Comparison of ENCODE assay signal across 20 mouse cellular contexts in the genomic region with DNA sequence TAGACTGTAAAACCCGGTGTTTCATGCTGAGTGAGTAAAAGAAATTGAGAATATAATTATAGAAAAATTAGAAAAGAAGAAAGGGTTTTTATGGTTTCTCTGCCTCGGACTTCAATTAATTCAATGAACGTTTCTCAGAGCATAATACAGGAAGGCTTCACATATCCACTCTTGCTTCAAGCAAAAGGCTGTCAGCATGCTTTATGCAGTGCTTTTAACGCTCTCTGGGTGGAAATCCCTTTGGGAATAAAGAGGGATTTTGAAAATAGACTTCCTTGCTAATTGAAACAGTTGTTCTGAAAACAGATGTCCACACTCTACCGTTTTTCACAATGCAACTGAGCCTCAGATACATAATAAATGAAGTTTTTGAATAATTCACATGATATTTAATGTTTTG.
DNase-seq lines count a peak whose midpoint lies in the region; ATAC-seq and TF ChIP-seq lines count a peak whose summit lies in the region.
"Had no signal": no experiment of that assay in that cellular context is flagged by ENCODE, and none has a peak within 500 bp of the region (broad histone marks: within the 10 kb centered on the region; RNA-seq: fewer than 3 reads in every experiment).

No protein-coding gene starts in this region.

- no peak overlapping the region for H3K9ac ChIP-seq in forebrain, embryonic 14.5 days (ENCODE audit: low read length)
- H3K9ac ChIP-seq in neural tube, embryonic 11.5 days (ENCODE audit: low read length) = no peak overlapping the region
- no peak overlapping the region for H3K9ac ChIP-seq in neural tube, embryonic 15.5 days (replicated peaks)
- H3K9ac ChIP-seq in midbrain, postnatal 0 days (replicated peaks; ENCODE audit: low read length, poor library complexity, severe bottlenecking) = no peak overlapping the region
- H3K9ac ChIP-seq in kidney, embryonic 14.5 days (ENCODE audit: low read depth, low read length) = no peak overlapping the region
- H3K9ac ChIP-seq: forebrain, embryonic 12.5 days; limb, embryonic 15.5 days; liver, embryonic 14.5 days; lung, embryonic 14.5 days had no signal

- no peak overlapping the region for H3K4me3 ChIP-seq in forebrain, embryonic 14.5 days (ENCODE audit: low read depth, low read length)
- H3K4me3 ChIP-seq in forebrain, embryonic 10.5 days = no peak overlapping the region
- no peak overlapping the region for H3K4me3 ChIP-seq in neural tube, embryonic 11.5 days (ENCODE audit: low read depth, low read length)
- no peak overlapping the region for H3K4me3 ChIP-seq in neural tube, embryonic 15.5 days (replicated peaks)
- no peak overlapping the region for H3K4me3 ChIP-seq in midbrain, postnatal 0 days (ENCODE audit: low read depth, low read length)
- no peak overlapping the region for H3K4me3 ChIP-seq in kidney, embryonic 14.5 days (ENCODE audit: low read length)
- H3K4me3 ChIP-seq: forebrain, embryonic 12.5 days; heart, adult 2 months; limb, embryonic 15.5 days had no signal

- H3K27me3 ChIP-seq in forebrain, embryonic 14.5 days (replicated peaks; ENCODE audit: control insufficient read depth, insufficient read depth, low read length) = no peaks in the 10 kb centered on the region
- H3K27me3 ChIP-seq in forebrain, embryonic 10.5 days (ENCODE audit: poor library complexity, severe bottlenecking) = no peaks in the 10 kb centered on the region
- no peaks in the 10 kb centered on the region for H3K27me3 ChIP-seq in neural tube, embryonic 11.5 days (ENCODE audit: control insufficient read depth, insufficient read depth, low read length)
- no peaks in the 10 kb centered on the region for H3K27me3 ChIP-seq in neural tube, embryonic 15.5 days (replicated peaks)
- H3K27me3 ChIP-seq in midbrain, postnatal 0 days (ENCODE audit: insufficient read depth, low read length) = no peaks in the 10 kb centered on the region
- H3K27me3 ChIP-seq in kidney, embryonic 14.5 days (ENCODE audit: control insufficient read depth, insufficient read depth, low read length) = no peaks in the 10 kb centered on the region
- H3K27me3 ChIP-seq: forebrain, embryonic 12.5 days; limb, embryonic 15.5 days had no signal

- H3K27ac ChIP-seq in forebrain, embryonic 14.5 days (ENCODE audit: low read depth, low read length) = no peak overlapping the region
- no peak overlapping the region for H3K27ac ChIP-seq in forebrain, embryonic 10.5 days
- no peak overlapping the region for H3K27ac ChIP-seq in neural tube, embryonic 11.5 days (ENCODE audit: low read depth, low read length)
- H3K27ac ChIP-seq in neural tube, embryonic 15.5 days (replicated peaks) = no peak overlapping the region
- no peak overlapping the region for H3K27ac ChIP-seq in midbrain, postnatal 0 days (ENCODE audit: low read depth, low read length)
- H3K27ac ChIP-seq in kidney, embryonic 14.5 days (ENCODE audit: low read depth, low read length) = no peak overlapping the region
- H3K27ac ChIP-seq: forebrain, embryonic 12.5 days; heart, adult 2 months; kidney, postnatal 0 days; limb, embryonic 15.5 days; liver, embryonic 14.5 days had no signal

- H3K4me1 ChIP-seq in forebrain, embryonic 14.5 days (ENCODE audit: control insufficient read depth, insufficient read depth, low read length) = no peaks in the 10 kb centered on the region
- no peaks in the 10 kb centered on the region for H3K4me1 ChIP-seq in forebrain, embryonic 10.5 days
- no peaks in the 10 kb centered on the region for H3K4me1 ChIP-seq in neural tube, embryonic 11.5 days (ENCODE audit: control insufficient read depth, insufficient read depth, low read length)
- no peaks in the 10 kb centered on the region for H3K4me1 ChIP-seq in neural tube, embryonic 15.5 days
- H3K4me1 ChIP-seq in midbrain, postnatal 0 days (ENCODE audit: insufficient read depth, low read length) = no peaks in the 10 kb centered on the region
- H3K4me1 ChIP-seq in kidney, embryonic 14.5 days (ENCODE audit: control insufficient read depth, insufficient read depth, low read length) = no peaks in the 10 kb centered on the region
- H3K4me1 ChIP-seq: forebrain, embryonic 12.5 days; limb, embryonic 15.5 days had no signal

- 29% methylated on average over 5 of the region's 5 CpGs for WGBS in forebrain, embryonic 14.5 days
- 73% methylated on average over 5 of the region's 5 CpGs for WGBS in forebrain, embryonic 10.5 days
- WGBS in neural tube, embryonic 11.5 days = 59% methylated on average over 5 of the region's 5 CpGs
- WGBS in neural tube, embryonic 15.5 days = 27% methylated on average over 5 of the region's 5 CpGs
- WGBS in midbrain, postnatal 0 days = 22% methylated on average over 5 of the region's 5 CpGs
- 64% methylated on average over 5 of the region's 5 CpGs for WGBS in kidney, embryonic 14.5 days

- no peak for ATAC-seq in forebrain, embryonic 14.5 days
- peak; percentile 36; the same call in 1 of the 2 replicates for ATAC-seq in neural tube, embryonic 11.5 days (ENCODE audit: insufficient read depth, low FRiP score, low TSS enrichment)
- ATAC-seq in neural tube, embryonic 15.5 days (ENCODE audit: low FRiP score) = no peak
- no peak for ATAC-seq in midbrain, postnatal 0 days (ENCODE audit: low FRiP score)
- ATAC-seq in kidney, embryonic 14.5 days (ENCODE audit: low FRiP score, low TSS enrichment) = no peak

- TF ChIP-seq CTCF in midbrain, postnatal 0 days (IDR thresholded peaks at IDR 0.05) = no peak

- no peaks in the 10 kb centered on the region for H3K36me3 ChIP-seq in forebrain, embryonic 14.5 days (ENCODE audit: control insufficient read depth, insufficient read depth, low read length)
- H3K36me3 ChIP-seq in forebrain, embryonic 10.5 days (replicated peaks) = no peaks in the 10 kb centered on the region
- no peaks in the 10 kb centered on the region for H3K36me3 ChIP-seq in neural tube, embryonic 11.5 days (ENCODE audit: control insufficient read depth, insufficient read depth, low read length)
- no peaks in the 10 kb centered on the region for H3K36me3 ChIP-seq in neural tube, embryonic 15.5 days
- no peaks in the 10 kb centered on the region for H3K36me3 ChIP-seq in midbrain, postnatal 0 days (ENCODE audit: insufficient read depth, low read length)
- no peaks in the 10 kb centered on the region for H3K36me3 ChIP-seq in kidney, embryonic 14.5 days (ENCODE audit: control insufficient read depth, insufficient read depth, low read length)
- H3K36me3 ChIP-seq: forebrain, embryonic 12.5 days; limb, embryonic 15.5 days had no signal

- peak; percentile 42 for DNase-seq in forebrain, embryonic 14.5 days (ENCODE audit: low spot score)
- no peak for DNase-seq in forebrain, embryonic 10.5 days (ENCODE audit: extremely low spot score, low spot score)
- DNase-seq in neural tube, embryonic 11.5 days (ENCODE audit: low spot score) = no peak
- DNase-seq in midbrain, postnatal 0 days (ENCODE audit: low spot score) = peak; percentile 30
- DNase-seq in ovary, postnatal 36 days (ENCODE audit: low spot score) = no peak
- DNase-seq: adrenal gland, postnatal 36 days; cerebellum, adult 11-12 months; cerebellum, postnatal 14 days; gastrocnemius, postnatal 36 days; heart, adult 2 months; heart, postnatal 36 days; kidney, adult 11 months; left cerebral cortex, postnatal 4 days; lung, embryonic 14.5 days had no signal

- no peaks in the 10 kb centered on the region for H3K9me3 ChIP-seq in forebrain, embryonic 14.5 days (replicated peaks; ENCODE audit: control insufficient read depth, low read length)
- H3K9me3 ChIP-seq in forebrain, embryonic 10.5 days = peaks cover 15% of the 10 kb centered on the region
- H3K9me3 ChIP-seq in neural tube, embryonic 11.5 days (ENCODE audit: control insufficient read depth, low read length) = peaks cover 2% of the 10 kb centered on the region; the same call in 1 of the 2 replicates
- H3K9me3 ChIP-seq in neural tube, embryonic 15.5 days (replicated peaks) = no peaks in the 10 kb centered on the region
- H3K9me3 ChIP-seq in midbrain, postnatal 0 days (ENCODE audit: low read length) = no peaks in the 10 kb centered on the region
- peaks cover 3% of the 10 kb centered on the region; the same call in 1 of the 2 replicates for H3K9me3 ChIP-seq in kidney, embryonic 14.5 days (ENCODE audit: control insufficient read depth, low read length)
- H3K9me3 ChIP-seq: limb, embryonic 15.5 days had no signal

- no peak overlapping the region for H3K4me2 ChIP-seq in forebrain, embryonic 14.5 days (ENCODE audit: low read length)
- H3K4me2 ChIP-seq in neural tube, embryonic 11.5 days (ENCODE audit: low read depth) = no peak overlapping the region
- no peak overlapping the region for H3K4me2 ChIP-seq in neural tube, embryonic 15.5 days
- H3K4me2 ChIP-seq in midbrain, postnatal 0 days (ENCODE audit: low read depth, low read length, poor library complexity, severe bottlenecking) = no peak overlapping the region
- H3K4me2 ChIP-seq in kidney, embryonic 14.5 days (replicated peaks; ENCODE audit: low read depth, low read length) = no peak overlapping the region
- H3K4me2 ChIP-seq: forebrain, embryonic 12.5 days; limb, embryonic 15.5 days; lung, embryonic 14.5 days had no signal

Comparison
In these comparisons a context has a peak if more than half of its experiments do, and no peak if none do; other contexts are left out.
1. DNase-seq: peak in forebrain, embryonic 14.5 days (single experiment) and midbrain, postnatal 0 days (single experiment); none in forebrain, embryonic 10.5 days (single experiment), neural tube, embryonic 11.5 days (single experiment) and ovary, postnatal 36 days (single experiment).